Mouse (Mus musculus) bone marrow, adult 2 months (tissue): ENCODE data around the gene Rbm44.

Source experiments
- CTCF ChIP-seq: fragments of 200-500 bp; IDR thresholded peaks from 2 replicates; pipeline ENCODE4 v1.5.1; 2011; ENCODE audit warnings: low read length, control low read depth; ENCODE audit not compliant: control insufficient read depth, insufficient read depth
- POLR2A ChIP-seq: fragments of 200-500 bp; IDR thresholded peaks from 2 replicates; pipeline ENCODE4 v1.6.1; 2011; ENCODE audit warnings: low read depth, mild to moderate bottlenecking, control low read depth, low read length, borderline replicate concordance; ENCODE audit not compliant: control insufficient read depth

- TF ChIP-seq CTCF (no peak), POLR2A (no peak)
Measured at GRCm38 (mm10) chr1:91112171-91112570, 32.7 kb upstream of the Rbm44 start.
